Mouse (Mus musculus) midbrain, embryonic 16.5 days (tissue): ENCODE results near the gene Gm45140. TPM values are rescaled to one million over a fixed set of nuclear protein-coding genes. Genes with fewer than 3 reads are reported as not detected.
"Not testable (repeated sequence)": the region's sequence is repeated elsewhere in the genome, so short reads cannot be mapped to it uniquely, and the experiment has no call there.

Experiments used
- ATAC-seq: fragments of 200-750 bp; cut with Nextera tagmentation; 2 replicates; pipeline ENCODE4 v1.8.0; 2017; ENCODE audit warnings: moderate TSS enrichment
- H3K27ac ChIP-seq: fragments of 300-500 bp; sonication (generic); 2 replicates; pipeline ENCODE4 v1.5.1; 2014; ENCODE audit warnings: mild to moderate bottlenecking, low read length, mixed read lengths
- H3K27me3 ChIP-seq: fragments of 300-500 bp; sonication (generic); 2 replicates; pipeline ENCODE4 v1.6.1; 2014; ENCODE audit warnings: low read depth, low read length, mixed read lengths; ENCODE audit not compliant: control insufficient read depth, insufficient read depth
- H3K36me3 ChIP-seq: fragments of 300-500 bp; sonication (generic); 2 replicates; pipeline ENCODE4 v1.6.1; 2014; ENCODE audit warnings: mild to moderate bottlenecking, low read length, moderate library complexity, mixed read lengths; ENCODE audit not compliant: control insufficient read depth, insufficient read depth
- H3K4me1 ChIP-seq: fragments of 300-500 bp; sonication (generic); 2 replicates; pipeline ENCODE4 v1.6.1; 2014; ENCODE audit warnings: mild to moderate bottlenecking, low read length, mixed read lengths; ENCODE audit not compliant: control insufficient read depth, insufficient read depth
- H3K4me2 ChIP-seq: fragments of 300-500 bp; sonication (generic); 2 replicates; pipeline ENCODE4 v1.6.1; 2014; ENCODE audit warnings: mild to moderate bottlenecking, low read length, mixed read lengths
- H3K4me3 ChIP-seq: fragments of 300-500 bp; sonication (generic); 2 replicates; pipeline ENCODE4 v1.5.1; 2014; ENCODE audit warnings: low read depth, mild to moderate bottlenecking, low read length, moderate library complexity, mixed read lengths
- H3K9ac ChIP-seq: fragments of 300-500 bp; sonication (generic); 2 replicates; pipeline ENCODE4 v1.6.1; 2014; ENCODE audit warnings: low read depth, low read length, mixed read lengths
- H3K9me3 ChIP-seq: fragments of 300-500 bp; sonication (generic); replicated peaks from 2 replicates; pipeline ENCODE4 v1.6.1; 2014; ENCODE audit warnings: mild to moderate bottlenecking, low read length, mixed read lengths; ENCODE audit not compliant: control insufficient read depth, poor library complexity, severe bottlenecking
- WGBS: fragments of 180-500 bp; shearing (Covaris S2); extraction: QIAGEN DNeasy Blood & Tissue Kit; methylation state at CpG from one replicate; pipeline ENCODE4 v1.1.7; 2014; 5-methylcytosine and 5-hydroxymethylcytosine counted together
- polyA plus RNA-seq: library from polyadenylated mRNA; unstranded; fragments of >200 nt; fragmentation: Nextera tagmentation; extraction: Ambion mirVana; gene quantifications from 2 replicates; pipeline ENCODE4 v1.2.1, GENCODE M21; 2015

Gene Gm45140
- polyA plus RNA-seq, 1 experiment from 2014 or later, result 4.0 TPM

GRCm38 (mm10) chr6:87778294-87779173 is 57.1 kb downstream of the Gm45140 start:
- no peak for ATAC-seq
- H3K9ac ChIP-seq, result no peak overlapping the region
- H3K9me3 ChIP-seq, result no peaks in the 10 kb centered on the region
- WGBS, result 77% methylated on average over 11 of the region's 11 CpGs
- H3K4me2 ChIP-seq, result no peak overlapping the region
- no peak overlapping the region for H3K4me3 ChIP-seq
- H3K27me3 ChIP-seq, result no peaks in the 10 kb centered on the region
- no peak overlapping the region for H3K27ac ChIP-seq
- H3K4me1 ChIP-seq, result no peaks in the 10 kb centered on the region
- H3K36me3 ChIP-seq, result no peaks in the 10 kb centered on the region

- no peak within 1 kb of the TSS for H3K27ac ChIP-seq
- H3K9ac ChIP-seq, result no peak within 1 kb of the TSS
- no peaks in the 10 kb centered on the region for H3K4me1 ChIP-seq
- ATAC-seq, result no peak
- no peaks in the 10 kb centered on the region for H3K36me3 ChIP-seq
- H3K4me2 ChIP-seq, result no peak within 1 kb of the TSS
- WGBS, result 79% methylated on average over 2 of the region's 2 CpGs
- no peak within 1 kb of the TSS for H3K4me3 ChIP-seq
- H3K27me3 ChIP-seq, result no peaks in the 10 kb centered on the region
- no peaks in the 10 kb centered on the region for H3K9me3 ChIP-seq
Observed at GRCm38 (mm10) chr6:87777842-87778241, 57.8 kb downstream of the Gm45140 start, which contains the start of gene Gp9. TSS of gene Gp9 (plus strand) at chr6:87778072.

- no peak for ATAC-seq
- Histone ChIP-seq H3K4me1 (no peaks in the 10 kb centered on the region), H3K4me3 (no peak overlapping the region), H3K9ac (no peak overlapping the region), H3K9me3 (no peaks in the 10 kb centered on the region), H3K36me3 (no peaks in the 10 kb centered on the region), H3K27me3 (no peaks in the 10 kb centered on the region), H3K27ac (no peak overlapping the region), H3K4me2 (no peak overlapping the region)
- WGBS, result 83% methylated on average over 1 of the region's 1 CpGs
Observed at GRCm38 (mm10) chr6:87776663-87777062, 58.9 kb downstream of the Gm45140 start.

GRCm38 (mm10) chr6:87775588-87776245 is 59.9 kb downstream of the Gm45140 start:
- Histone ChIP-seq H3K9ac (no peak overlapping the region), H3K9me3 (no peaks in the 10 kb centered on the region), H3K27me3 (no peaks in the 10 kb centered on the region), H3K4me3 (no peak overlapping the region), H3K4me1 (no peaks in the 10 kb centered on the region), H3K4me2 (no peak overlapping the region), H3K27ac (no peak overlapping the region), H3K36me3 (no peaks in the 10 kb centered on the region)
- 74% methylated on average over 3 of the region's 3 CpGs for WGBS
- no peak for ATAC-seq

- Histone ChIP-seq H3K27me3 (no peaks in the 10 kb centered on the region), H3K9ac (no peak overlapping the region), H3K27ac (no peak overlapping the region), H3K9me3 (no peaks in the 10 kb centered on the region), H3K4me1 (no peaks in the 10 kb centered on the region), H3K36me3 (no peaks in the 10 kb centered on the region), H3K4me2 (no peak overlapping the region), H3K4me3 (no peak overlapping the region)
- ATAC-seq, result no peak
- WGBS, result 87% methylated on average over 9 of the region's 9 CpGs
Observed at GRCm38 (mm10) chr6:87774909-87775308, 60.7 kb downstream of the Gm45140 start.

GRCm38 (mm10) chr6:87774466-87774865 is 61.1 kb downstream of the Gm45140 start:
- Histone ChIP-seq H3K36me3 (no peaks in the 10 kb centered on the region), H3K4me2 (no peak overlapping the region), H3K4me1 (no peaks in the 10 kb centered on the region), H3K9ac (no peak overlapping the region), H3K27me3 (no peaks in the 10 kb centered on the region), H3K27ac (no peak overlapping the region), H3K4me3 (no peak overlapping the region), H3K9me3 (no peaks in the 10 kb centered on the region)
- WGBS, result 34% methylated on average over 1 of the region's 1 CpGs
- ATAC-seq, result no peak

GRCm38 (mm10) chr6:87770626-87771025 is 65.0 kb downstream of the Gm45140 start:
- Histone ChIP-seq H3K27ac (no peak overlapping the region), H3K4me2 (no peak overlapping the region), H3K9me3 (peaks cover 2% of the 10 kb centered on the region; the same call in 1 of the 2 replicates), H3K4me1 (no peaks in the 10 kb centered on the region), H3K4me3 (no peak overlapping the region), H3K36me3 (no peaks in the 10 kb centered on the region), H3K9ac (no peak overlapping the region), H3K27me3 (no peaks in the 10 kb centered on the region)
- ATAC-seq, result no peak
- 56% methylated on average over 8 of the region's 8 CpGs for WGBS

GRCm38 (mm10) chr6:87764296-87764695 is 71.3 kb downstream of the Gm45140 start:
- H3K4me3 ChIP-seq, H3K27ac ChIP-seq, H3K4me2 ChIP-seq, H3K27me3 ChIP-seq, H3K4me1 ChIP-seq, H3K9me3 ChIP-seq, H3K36me3 ChIP-seq, ATAC-seq, H3K9ac ChIP-seq: not testable (repeated sequence)
- 91% methylated on average over 2 of the region's 2 CpGs for WGBS
